Mouse (Mus musculus): ENCODE results near the gene Aftph.

- TF ChIP-seq CTCF (IDR thresholded peaks at IDR 0.05; ENCODE audit: insufficient read depth, low read depth, low read length) (no peak), POLR2A (IDR thresholded peaks at IDR 0.05; ENCODE audit: insufficient read depth, low read depth, low read length) (no peak)
These were observed 13.3 kb downstream of the Aftph start for GRCm38 (mm10) chr11:20728044-20728443.
